Comparison of ENCODE assay signal across 1 mouse cellular context in the genomic region with DNA sequence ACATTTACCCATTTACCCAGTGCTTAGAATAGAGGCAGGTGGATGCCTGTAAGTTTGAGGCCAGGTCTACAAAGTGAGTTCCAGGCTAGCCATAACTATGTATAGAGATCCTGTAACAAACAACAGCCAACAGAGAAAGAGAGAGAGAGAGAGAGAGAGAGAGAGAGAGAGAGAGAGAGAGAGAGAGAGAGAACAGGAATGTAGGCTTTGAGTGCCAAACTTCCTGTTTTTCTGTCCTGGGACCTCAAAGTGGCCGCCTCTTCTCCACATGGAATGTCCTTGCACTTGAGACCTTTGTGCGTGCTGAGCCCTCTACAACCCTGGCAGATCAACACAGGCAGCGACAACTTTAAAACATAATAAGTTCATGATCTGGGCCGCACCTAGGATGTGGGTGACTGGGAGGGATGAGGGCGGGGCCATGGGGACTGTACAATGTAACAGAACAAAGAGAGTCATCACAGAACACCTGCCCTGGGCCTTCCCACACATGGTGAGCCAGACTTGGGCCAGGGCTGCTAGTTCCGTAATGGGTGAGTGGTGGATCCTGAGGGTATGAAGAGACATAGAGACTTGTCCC.
TF ChIP-seq lines count a peak whose summit lies in the region.

No protein-coding gene starts in this region.

TF ChIP-seq in MEL, 35 proteins besides CTCF, POLR2A, EP300 and RAD21:
- TF ChIP-seq MXI1 (IDR thresholded peaks at IDR 0.05; ENCODE audit: low read depth, low read length) (peak; percentile 27; the same call in 1 of the 2 replicates), UBTF (IDR thresholded peaks at IDR 0.05; ENCODE audit: borderline replicate concordance, insufficient read depth, low read depth, low read length) (no peak), TBP (IDR thresholded peaks at IDR 0.05; ENCODE audit: low read depth, low read length) (no peak), NELFE (IDR thresholded peaks at IDR 0.05; ENCODE audit: low read depth, low read length) (no peak), TAL1 (IDR thresholded peaks at IDR 0.05; ENCODE audit: low read length) (no peak), JUND (IDR thresholded peaks at IDR 0.05; ENCODE audit: low read depth, low read length) (peak; percentile 98), POLR2AphosphoS2 (IDR thresholded peaks at IDR 0.05; ENCODE audit: low read length) (no peak)
